Mouse (Mus musculus) urinary bladder, postnatal 36 days (tissue): ENCODE measurements around the gene Shd.

Experiments used
- DNase-seq, 2 experiments: peaks; one replicate each; pipeline ENCODE4 v3.0.0; 2022; ENCODE audit warnings: low spot score in 2 of 2, mixed read lengths in 1 of 2

Gene Shd

DNA sequence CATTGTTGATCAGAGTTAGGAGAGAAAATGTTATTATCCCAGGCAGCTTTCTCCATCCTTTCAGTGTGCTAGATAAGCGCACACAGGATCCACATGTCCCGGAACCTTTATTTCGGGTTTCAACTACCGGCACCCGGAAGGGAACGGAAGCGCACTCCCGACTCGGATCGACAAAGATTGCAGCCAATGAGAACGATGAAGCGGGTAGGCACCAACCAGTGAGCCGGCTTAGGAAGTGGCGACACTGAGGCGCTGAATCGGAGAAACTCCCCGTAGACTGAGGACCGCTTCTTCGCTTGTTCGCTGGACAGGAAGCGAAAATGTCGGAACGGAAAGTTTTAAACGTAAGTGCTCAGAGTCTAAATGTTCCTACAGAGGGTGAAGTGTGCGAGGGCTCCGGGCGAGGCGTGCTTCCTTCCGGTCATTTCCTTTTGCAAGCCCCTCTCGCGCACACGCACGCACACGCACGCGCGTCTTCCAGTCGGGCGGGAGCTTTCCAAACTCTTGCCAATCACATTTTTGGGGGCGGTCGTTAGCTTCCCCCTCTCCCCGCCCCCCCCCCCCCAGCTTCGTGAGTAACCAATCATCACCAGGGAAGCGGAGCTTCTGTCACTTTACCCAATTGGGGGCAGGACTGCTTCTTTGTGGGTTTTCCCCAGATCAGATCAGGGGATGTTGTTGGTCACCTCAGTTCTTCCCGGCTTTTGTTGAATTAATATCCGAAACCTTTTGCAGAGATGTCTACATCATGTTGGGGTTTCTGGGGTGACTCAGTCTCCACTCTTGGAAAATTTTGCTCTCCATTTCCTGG, 11.1 kb upstream of the Shd start, which contains the start of gene Yju2:
Yju2 (plus strand) TSS at position 182 of the 811 bp plus-strand sequence.
- DNase-seq: peak; percentile 90 to 91

DNA sequence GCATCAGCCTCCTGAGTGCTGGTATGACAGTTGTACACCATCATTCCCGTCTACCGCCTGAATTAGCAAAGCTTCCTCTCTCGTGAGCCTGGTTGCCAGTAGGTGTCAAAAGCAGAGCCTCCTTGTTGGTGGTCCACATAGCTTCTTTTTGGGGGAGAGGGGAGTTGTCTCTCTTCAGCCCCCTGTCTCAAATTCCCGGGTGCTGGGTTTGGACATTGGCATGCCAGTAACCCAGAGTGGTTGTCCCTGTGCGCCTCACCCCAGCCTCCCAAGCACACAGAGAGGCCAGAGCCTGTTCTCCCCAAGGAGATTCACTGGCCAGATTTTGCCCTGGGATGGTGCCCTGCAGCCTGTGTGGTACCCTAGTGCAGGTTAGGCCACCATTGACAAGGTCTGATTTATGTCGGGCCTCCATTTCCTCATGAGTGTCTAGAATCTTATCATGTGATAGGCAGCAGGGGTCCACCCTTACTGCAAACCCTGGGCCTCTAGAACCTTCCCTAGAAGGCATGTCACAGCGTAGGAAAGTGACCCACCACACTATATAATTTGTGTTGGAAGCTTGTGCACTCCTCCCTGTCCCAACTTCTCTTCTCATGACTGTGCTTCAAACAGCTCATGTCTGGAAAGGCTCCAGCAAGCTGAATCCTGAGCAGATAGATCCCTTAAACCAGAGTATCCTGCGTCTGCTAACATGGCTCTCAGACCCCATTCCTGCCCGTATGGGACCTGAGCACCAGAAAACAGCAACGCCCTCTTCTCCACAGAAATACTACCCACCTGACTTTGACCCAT, 10.1 kb upstream of the Shd start:
- no peak for DNase-seq

DNA sequence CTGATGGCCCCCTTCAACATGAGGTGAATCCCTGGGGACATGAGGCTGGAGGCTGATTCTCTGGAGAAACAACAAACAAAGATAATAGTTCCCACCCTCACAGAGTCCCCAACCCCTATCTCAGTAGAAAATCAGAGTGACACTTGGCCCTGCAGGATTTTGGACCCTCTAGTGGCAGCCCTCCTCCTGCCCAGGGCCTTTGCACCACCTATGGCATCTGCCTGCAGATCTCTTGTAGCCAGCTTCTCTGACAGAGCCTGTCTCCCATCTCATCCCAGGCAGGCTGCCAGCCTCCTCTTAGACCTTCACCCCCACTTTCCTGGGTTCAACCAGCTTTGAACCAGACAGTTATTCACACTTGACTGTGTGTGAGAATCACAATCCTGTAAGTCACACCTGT, 9.5 kb upstream of the Shd start:
- DNase-seq: no peak

DNA sequence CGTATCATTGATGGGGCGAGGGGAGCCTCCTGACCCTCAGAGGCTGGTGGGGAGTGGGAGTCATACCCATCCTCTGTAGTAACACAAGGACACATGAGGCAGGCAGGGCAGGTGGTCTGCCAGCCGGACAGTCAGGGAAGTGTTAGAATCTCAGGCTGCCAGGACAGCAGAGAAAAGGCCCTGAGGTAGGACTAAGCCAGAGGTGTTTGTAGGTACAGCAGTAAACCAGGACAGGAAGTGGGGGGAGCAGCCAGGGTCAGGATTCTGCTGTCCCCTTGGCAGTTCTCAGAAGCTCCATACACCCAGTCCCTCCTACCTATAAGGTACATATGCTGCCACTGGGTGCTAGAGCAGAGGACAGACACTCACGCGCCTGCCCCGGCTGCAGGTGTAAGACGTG, 8.6 kb upstream of the Shd start:
- no peak for DNase-seq

DNA sequence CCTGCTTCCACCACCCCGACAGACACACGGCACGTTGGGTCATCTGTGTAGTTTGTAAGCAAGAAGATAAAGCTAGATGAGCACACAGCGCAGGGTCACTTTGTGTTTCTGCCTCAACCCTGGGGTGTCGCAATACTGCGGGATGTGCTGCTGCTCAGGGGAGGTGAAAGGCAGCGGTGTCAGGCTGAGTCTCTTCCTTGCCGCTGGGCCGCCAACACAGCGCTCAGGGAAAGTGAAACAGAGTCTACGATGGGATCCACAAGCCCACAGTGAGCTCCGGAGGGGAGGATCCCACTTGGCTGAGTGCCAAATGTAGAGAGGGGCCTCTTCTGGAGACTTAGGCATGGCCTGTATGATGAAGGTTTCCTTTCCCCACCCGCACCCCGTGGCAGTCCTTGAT, 7.1 kb upstream of the Shd start:
- DNase-seq: no peak

DNA sequence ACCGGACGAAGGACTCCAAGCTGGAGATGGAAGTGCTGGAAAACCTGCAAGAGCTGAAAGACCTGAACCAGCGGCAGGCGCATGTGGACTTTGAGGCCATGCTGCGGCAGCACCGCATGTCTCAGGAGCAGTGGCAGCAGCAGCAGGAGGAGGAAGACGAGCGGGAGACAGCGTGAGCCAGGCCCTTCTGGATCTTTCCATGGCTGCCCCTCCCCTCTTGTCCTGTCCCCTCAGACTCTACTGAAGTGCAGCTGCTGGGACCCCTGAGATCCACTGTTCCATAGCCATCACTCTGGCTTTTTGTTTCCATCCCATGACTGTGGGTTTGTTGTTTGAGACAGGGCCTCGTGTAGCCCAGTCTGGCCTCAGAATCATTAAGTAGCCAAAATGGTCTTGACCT, 5.8 kb upstream of the Shd start:
- DNase-seq: no peak

DNA sequence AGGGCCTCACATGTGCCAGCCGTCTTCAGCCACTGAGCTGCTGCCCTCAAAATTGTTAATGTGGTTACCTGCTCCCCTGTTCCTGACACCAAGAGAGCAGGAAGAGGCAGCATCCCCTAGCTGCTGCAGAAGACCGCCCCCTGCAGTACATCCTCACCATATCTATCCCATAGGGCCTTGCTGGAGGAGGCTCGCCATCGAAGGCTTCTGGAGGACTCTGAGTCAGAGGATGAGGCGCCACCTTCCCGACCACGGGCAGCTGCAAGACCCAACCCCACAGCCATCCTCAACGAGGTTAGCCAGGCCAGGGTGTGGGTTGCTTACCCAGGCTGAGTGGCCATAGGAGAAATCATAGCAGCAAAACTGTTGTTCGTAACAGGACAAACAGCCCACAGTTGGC, 5.3 kb upstream of the Shd start:
- DNase-seq: no peak

DNA sequence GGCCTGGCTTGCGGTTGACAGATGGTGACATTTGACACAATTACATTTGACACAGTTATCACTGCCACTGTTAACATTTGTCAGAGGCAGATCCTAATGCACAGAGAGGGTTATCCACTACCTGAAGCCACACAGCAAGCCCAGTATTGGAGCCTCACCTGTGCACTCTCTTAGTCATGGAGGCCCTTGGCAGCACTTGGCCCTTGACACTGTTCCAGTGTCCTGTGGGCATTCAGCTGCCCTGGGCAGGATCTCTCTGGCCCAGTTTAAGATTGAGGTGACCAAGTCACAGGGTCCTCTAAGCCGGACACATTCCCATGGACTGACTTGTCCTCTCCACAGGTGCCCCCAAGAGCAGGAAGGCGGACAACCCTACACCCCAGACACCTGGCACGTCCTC, 3.1 kb upstream of the Shd start:
- no peak for DNase-seq

DNA sequence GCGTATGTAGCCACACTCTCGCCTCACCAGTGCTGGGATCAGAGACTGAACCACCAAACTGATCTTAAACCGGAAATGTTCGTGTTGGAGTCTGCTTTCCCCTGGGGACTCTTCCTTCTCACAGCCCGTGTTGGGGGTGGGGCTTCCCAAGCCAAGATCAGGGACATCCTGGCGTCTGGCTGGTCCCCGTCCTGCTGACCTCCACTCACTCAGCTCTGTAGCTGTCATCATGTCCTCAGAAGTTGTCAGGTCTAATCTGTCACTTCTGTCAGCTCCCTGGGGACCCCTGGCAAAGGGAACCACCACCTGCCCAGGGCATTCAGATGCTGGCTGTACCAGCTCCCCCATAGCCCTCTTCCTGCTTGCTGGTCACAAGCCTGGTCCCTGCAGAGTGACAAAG, 2.1 kb upstream of the Shd start:
- DNase-seq: no peak

DNA sequence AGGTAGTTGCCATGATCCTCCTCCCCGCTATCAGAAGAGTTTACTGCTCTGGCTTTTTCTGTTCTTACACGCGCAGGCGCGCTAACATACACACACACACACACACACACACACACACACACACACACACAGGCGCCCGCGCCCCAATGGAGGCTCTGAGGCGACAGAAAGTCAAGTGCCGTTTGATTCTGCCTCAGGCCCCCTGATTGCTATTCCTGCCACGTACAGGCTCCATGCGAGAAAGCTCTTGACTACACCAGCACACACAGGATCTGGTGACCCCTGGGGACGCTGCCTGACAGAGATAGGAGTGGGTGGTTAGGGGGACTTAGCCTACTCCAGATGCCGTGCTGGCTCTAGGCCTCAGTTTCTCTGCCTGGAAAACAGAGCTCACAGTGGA, 707 bp upstream of the Shd start:
- DNase-seq: no peak

DNA sequence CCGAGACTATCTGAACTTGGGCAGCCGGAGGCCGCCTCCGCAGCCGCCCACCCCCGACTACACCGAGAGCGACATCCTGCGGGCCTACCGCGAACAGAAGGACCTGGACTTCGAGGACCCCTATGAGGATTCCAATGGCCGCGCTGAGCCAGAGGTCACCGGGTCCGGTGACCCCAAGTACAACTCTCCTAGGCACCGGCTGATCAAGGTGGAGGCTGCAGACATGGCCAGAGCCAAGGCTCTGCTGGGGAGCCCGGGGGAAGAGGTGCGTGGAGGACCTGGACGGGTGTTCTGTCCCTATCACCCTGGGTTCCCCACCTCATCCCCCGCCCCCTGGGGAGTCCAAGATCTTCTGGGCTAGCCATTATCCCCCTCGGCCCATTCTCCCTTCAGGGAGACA, 1.2 kb downstream of the Shd start:
- no peak for DNase-seq

DNA sequence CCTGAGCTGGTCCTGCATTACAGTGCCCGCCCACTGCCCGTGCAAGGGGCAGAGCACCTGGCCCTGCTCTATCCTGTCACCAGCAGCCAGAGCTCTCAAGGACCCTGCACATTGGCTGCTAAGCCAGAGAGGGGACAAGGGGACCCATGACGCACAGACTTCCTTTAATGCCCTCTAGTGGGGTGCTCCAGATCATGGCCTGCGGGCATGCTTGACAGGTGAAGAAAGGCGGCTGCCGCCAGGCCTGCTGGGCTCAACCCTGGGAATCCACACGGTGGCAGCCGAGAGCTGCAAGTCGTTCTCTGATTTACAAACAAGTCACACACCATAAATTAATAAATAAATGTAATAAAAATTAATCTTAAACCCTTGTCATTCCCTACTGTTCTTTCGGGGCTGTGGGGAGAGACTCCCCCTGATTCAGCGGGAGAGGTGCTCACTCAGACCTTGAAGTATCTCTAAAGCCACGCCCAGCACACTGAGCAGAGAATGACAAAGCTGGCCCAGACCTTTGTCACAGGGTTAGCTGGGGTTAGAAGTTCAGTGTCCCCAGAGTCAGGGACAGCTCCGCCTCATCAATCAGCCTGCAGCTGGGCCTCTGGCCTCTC, 6.1 kb downstream of the Shd start:
- peak; percentile 68 to 81 for DNase-seq

DNA sequence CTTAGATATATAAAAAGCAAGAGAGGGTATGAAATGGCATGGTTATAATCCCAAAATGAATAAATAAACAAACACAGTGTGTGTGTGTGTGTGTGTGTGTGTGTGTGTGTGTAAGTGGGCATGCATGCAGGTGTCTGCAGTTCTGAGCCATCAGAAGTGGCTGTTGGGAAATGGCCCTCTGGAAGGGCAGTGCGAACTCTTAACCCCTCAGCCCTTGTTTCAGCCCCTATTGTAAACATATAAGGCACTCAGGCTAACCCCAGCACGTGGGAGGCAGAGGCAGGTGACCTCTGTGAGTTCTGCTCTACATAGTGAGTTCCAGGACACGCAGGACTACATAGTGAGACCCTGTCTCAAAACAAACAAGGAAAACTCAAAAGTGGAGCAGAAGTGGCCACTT, 7.0 kb downstream of the Shd start:
- DNase-seq: no peak

DNA sequence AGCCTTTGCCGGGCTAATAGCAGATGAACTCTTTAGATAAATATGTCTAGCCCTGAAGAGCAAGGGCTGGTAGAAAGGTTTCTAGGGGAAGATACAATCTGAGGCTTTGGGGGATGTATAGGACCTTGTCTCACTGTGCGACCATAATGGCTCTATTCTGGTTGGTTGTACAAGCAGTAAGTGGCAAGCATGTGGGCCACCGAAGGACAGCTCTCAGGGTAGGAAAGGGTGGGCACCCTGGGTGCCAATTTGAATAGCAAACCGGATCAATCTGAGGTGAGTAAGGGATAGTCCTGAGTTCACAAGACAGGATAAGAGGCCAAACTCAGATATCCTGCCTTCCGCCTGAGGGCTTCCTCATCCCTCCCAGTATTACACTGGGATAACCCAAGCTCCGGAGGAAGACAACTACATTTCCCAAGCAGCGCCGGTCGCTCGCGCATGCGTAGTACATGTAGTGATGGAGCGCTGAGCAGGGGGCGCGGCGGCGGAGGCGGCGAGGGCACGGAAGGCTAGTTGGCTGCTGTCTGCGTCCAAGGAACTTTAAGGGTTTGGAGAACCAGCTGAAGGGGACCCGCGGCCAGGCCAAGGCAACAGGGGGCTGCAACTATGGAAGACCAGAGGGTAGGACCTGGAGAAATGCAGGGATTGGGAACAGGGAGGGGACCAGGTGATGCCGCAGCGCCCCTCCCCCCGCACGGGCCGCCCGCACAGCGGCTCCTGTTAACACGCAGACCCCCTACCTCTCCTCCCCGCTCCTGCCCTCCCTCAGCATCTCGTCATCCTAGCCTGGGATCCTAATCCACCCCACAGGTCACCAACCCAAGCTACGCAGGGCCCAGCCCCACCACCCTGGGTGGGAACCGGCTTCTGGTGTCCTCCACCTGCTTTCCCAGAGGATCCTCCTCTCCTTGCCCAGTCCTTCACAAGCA, 16.0 kb downstream of the Shd start, which contains the start of gene Fsd1:
Fsd1 (plus strand) TSS at position 480 of the 932 bp plus-strand sequence.
- DNase-seq: no peak

DNA sequence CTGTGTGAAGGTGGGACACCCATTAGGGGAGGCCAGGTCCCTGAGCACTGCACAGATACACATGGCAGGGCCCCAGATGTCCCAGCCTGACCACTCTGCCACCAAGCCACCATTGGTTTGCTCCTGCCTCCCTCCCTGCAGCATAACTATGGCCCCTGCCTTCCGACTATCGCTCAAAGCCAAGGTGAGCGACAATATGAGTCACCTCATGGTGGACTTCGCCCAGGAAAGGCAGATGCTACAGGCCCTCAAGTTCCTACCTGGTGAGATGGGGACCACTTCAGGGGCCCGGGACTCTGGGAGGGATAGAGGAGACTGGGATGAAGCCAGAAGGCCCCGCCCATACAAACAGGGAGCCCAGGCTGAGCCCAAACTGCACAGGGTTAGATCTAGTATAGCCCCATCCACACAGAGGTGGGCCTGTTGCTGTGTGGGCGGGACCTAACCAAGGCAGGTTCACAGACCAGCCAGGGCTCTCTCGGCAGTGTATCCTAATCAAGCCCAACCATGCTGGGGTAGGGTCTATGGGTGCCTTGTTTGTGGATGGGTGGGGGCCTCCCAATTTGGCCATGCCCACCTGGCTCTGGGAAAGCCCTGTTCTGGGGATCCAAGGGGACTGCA, 20.1 kb downstream of the Shd start:
- no peak for DNase-seq

DNA sequence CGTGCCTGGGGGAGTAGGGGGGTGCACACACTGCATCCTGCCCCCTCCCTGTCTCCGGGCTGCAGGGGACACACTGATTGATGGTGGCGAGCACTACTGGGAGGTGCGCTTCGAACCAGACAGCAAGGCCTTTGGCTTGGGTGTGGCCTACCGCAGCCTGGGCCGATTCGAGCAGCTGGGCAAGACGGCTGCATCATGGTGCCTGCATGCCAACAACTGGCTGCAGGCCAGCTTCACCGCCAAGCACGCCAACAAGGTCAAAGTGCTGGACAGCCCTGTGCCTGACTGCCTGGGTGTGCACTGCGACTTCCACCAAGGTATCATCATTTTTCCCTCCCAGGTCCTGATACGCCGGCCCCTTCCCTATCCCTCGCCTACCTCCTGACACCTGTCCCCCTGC, 25.7 kb downstream of the Shd start:
- DNase-seq: peak in 1 of 2 experiments; percentile 57

DNA sequence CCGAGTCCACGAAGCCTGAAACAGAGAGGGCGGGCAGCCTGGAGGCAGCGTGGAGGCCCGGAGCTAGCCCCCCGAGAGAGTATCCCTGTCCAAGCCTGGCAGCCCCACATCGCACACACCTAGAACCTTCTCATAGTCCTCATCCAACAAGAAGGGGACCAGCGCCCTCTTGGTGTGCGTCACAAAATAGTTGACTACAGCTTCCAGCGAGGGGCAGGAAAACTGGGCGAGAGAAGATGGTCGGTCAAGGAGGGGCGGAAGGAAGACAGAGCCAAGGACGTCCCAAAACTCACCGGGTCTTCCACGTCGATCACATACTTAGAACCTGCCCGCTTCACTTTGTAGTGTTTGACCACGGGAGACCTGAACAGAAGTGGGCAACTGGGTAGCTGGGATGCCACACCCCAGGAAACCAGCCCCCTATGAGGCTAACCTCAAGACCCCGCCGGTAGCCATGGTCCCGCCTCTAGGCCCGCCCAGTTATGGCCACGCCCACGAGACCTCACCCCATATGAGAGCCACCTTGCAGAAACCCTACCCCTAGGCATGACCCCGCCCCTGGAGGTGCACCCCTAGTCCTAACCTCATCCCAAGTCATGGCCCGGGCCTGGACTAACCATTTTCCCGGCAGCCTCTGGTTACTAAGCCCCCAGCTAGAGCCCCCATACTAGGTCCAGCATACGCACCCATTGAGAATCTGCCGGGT, 29.7 kb downstream of the Shd start:
- no peak for DNase-seq

DNA sequence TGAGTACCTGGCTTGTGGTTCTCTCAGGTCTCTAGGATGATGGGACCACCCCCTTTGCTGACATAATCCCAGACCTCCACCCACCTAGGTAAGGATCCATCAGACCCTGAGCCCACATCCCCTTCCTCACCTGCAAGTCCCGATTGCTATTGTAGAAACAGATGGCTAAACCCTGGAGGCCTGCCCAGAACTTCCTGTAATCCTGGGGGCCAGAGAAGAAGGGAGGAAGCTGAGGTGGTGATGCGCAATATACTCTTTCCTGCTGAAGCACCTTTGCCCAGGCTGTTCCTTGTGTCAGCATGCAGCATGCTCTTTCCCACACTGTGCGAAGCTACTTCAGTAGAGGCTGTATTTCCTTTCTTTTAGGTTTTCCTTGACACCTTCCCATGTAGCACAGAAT, 32.7 kb downstream of the Shd start:
- no peak for DNase-seq

DNA sequence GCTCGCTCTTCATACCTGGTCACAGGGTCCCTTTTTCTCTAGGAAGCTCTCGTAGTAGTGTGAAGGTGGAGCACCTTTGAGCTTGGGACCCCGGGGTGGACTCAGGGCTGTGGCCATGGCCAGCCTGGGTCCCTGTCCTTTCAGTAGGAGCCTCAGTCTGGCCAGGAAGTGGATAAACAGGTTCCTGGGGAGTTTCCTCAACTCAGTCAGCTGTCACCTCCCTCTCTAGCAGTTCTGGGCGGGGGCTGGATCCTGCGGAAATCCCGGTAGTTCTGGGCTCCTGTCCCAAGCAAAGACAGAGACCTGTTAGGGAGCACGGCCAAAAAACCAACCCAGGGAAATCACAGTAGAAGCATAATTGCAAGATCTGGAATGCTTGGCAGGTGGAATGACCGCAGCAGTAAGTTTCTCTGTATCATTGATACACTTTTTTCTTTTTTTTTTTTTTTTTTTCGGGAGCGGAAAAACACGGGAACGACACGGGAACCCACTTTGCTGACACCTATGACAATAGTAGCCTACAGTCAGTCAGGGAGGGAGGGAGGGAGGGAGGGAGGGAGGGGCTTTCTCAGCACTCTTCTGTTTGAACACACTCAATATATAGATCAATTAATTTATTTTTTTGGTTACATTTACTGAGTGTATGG, 35.3 kb downstream of the Shd start, which contains the start of the genes Stap2 and Mpnd:
Stap2 (minus strand) TSS at position 170 of the 647 bp plus-strand sequence.
Mpnd (plus strand) TSS at position 297 of the 647 bp plus-strand sequence.
- DNase-seq: peak; percentile 53 to 58

DNA sequence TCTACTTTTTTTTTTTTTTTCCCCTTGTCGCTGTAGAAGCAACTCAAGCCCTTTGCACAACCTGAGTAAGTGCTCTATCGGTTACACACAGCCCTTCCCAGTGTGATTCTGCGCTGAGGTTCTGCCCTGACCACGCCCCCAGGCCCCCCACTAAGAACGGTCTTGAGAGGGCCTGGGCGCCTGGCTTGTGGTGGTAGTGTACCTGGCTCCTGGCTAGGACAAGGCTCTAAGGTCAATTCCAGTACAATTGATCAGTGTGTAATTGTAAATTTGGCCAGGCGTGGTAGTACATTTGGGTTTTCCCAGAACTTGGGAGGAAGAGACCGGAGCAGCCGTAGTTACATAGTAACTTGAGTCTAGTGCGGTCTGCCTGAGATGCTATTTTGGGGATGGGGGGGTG, 36.7 kb downstream of the Shd start:
- no peak for DNase-seq
